Mouse (Mus musculus): ENCODE measurements around the gene Izumo1.

- TF ChIP-seq POLR2A (IDR thresholded peaks at IDR 0.05; ENCODE audit: control insufficient read depth, extremely low read depth, insufficient read depth, low read length, poor library complexity): 0 out of 2 replicates have a peak, but pooled peaks have one; percentile 16
- no peak for TF ChIP-seq CTCF (IDR thresholded peaks at IDR 0.05; ENCODE audit: borderline replicate concordance, control insufficient read depth, extremely low read depth, insufficient read depth, low read length, poor library complexity)
Measured at GRCm38 (mm10) chr7:45598960-45599879, 22.4 kb upstream of the Izumo1 start.

Data from thymus, adult 2 months (tissue).